Mouse (Mus musculus) lung, postnatal 36 days (tissue): ENCODE measurements around the gene Glg1.

Experiments
- DNase-seq: peaks from one replicate; pipeline ENCODE4 v3.0.0; 2022; ENCODE audit warnings: mixed read lengths

Gene Glg1

GRCm38 (mm10) chr8:111130756-111131155 lies 128.3 kb downstream of the Glg1 start:
- DNase-seq: peak; percentile 36

- no peak for DNase-seq
Observed at GRCm38 (mm10) chr8:111119481-111119880, 139.5 kb downstream of the Glg1 start.

GRCm38 (mm10) chr8:111114891-111115290 lies 144.1 kb downstream of the Glg1 start:
- no peak for DNase-seq
